ENCODE assay signal across 9 mouse cellular contexts in the genomic region with DNA sequence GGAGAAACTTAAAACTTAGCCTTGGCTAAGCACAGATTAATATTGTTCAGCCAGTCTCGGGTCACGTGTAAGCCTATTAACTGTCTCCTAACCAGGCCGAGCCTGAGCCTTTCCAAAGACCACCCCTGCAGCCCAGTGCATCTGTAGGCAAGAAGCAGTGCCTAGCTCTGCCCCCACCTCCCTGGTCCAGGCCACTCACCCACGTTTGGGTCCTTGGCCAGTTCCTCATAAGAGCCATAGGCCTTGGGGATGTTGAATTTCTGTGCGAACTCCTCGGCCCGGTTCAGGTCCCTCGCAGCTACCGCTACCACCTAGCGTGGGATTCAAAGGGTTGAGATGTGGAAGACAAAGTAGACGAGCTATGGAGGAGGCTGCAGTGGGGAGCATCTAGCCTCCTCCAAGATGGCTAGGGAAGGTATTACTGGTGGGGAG. TPM values are rescaled to one million over a fixed set of nuclear protein-coding genes. Genes with fewer than 3 reads are reported as not detected.
DNase-seq lines count a peak whose midpoint lies in the region; ATAC-seq lines count a peak whose summit lies in the region.
"Had no signal": no experiment of that assay in that cellular context is flagged by ENCODE, and none has a peak within 500 bp of the region (broad histone marks: within the 10 kb centered on the region; RNA-seq: fewer than 3 reads in every experiment).

No protein-coding gene starts in this region.

- H3K4me3 ChIP-seq in heart, embryonic 16.5 days (ENCODE audit: low read length): peak overlapping the region; percentile 57
- H3K4me3 ChIP-seq in embryonic facial prominence, embryonic 11.5 days (ENCODE audit: low read depth, low read length): peak overlapping the region; percentile 38; the same call in 1 of the 2 replicates
- H3K4me3 ChIP-seq in limb, embryonic 11.5 days (ENCODE audit: low read depth, low read length): peak overlapping the region; percentile 41
- peak overlapping the region; percentile 40 for H3K4me3 ChIP-seq in neural tube, embryonic 15.5 days (replicated peaks)

- 56% methylated on average over 11 of the region's 11 CpGs for WGBS in heart, embryonic 16.5 days
- 26% methylated on average over 11 of the region's 11 CpGs for WGBS in embryonic facial prominence, embryonic 11.5 days
- 32% methylated on average over 11 of the region's 11 CpGs for WGBS in limb, embryonic 11.5 days
- 27% methylated on average over 11 of the region's 11 CpGs for WGBS in neural tube, embryonic 15.5 days

- no peaks in the 10 kb centered on the region for H3K27me3 ChIP-seq in heart, embryonic 16.5 days (ENCODE audit: control insufficient read depth, insufficient read depth, low read length)
- no peaks in the 10 kb centered on the region for H3K27me3 ChIP-seq in embryonic facial prominence, embryonic 11.5 days (ENCODE audit: control insufficient read depth, insufficient read depth, low read length)
- no peaks in the 10 kb centered on the region for H3K27me3 ChIP-seq in limb, embryonic 11.5 days (ENCODE audit: control insufficient read depth, insufficient read depth, low read length)
- no peaks in the 10 kb centered on the region for H3K27me3 ChIP-seq in neural tube, embryonic 15.5 days (replicated peaks)
- H3K27me3 ChIP-seq: Patski had no signal

- no peaks in the 10 kb centered on the region for H3K9me3 ChIP-seq in heart, embryonic 16.5 days (replicated peaks; ENCODE audit: control insufficient read depth, low read length)
- no peaks in the 10 kb centered on the region for H3K9me3 ChIP-seq in embryonic facial prominence, embryonic 11.5 days (replicated peaks; ENCODE audit: control insufficient read depth, low read length)
- H3K9me3 ChIP-seq in limb, embryonic 11.5 days (ENCODE audit: control insufficient read depth, low read length): no peaks in the 10 kb centered on the region
- no peaks in the 10 kb centered on the region for H3K9me3 ChIP-seq in neural tube, embryonic 15.5 days (replicated peaks)

- intact Hi-C loops in heart, postnatal 14 days (cut with DNase I): no loop called here

- DNase-seq in heart, postnatal 14 days: no peak
- DNase-seq in embryonic facial prominence, embryonic 11.5 days (ENCODE audit: low spot score): peak; percentile 27
- peak; percentile 37 for DNase-seq in limb, embryonic 11.5 days (ENCODE audit: low spot score)
- no peak for DNase-seq in frontal cortex, postnatal 14 days (ENCODE audit: low spot score in 2 of 2)
- DNase-seq in layer of hippocampus, adult 9-10 months (ENCODE audit: low spot score): no peak
- no peak for DNase-seq in thymus, adult 18-20 months

- no peak overlapping the region for H3K27ac ChIP-seq in heart, embryonic 16.5 days (ENCODE audit: low read length)
- 0 out of 2 replicates have a peak overlapping the region, but pooled peaks have one; percentile 65 for H3K27ac ChIP-seq in embryonic facial prominence, embryonic 11.5 days (replicated peaks; ENCODE audit: low read depth, low read length)
- peak overlapping the region; percentile 73; the same call in 1 of the 2 replicates for H3K27ac ChIP-seq in limb, embryonic 11.5 days (replicated peaks; ENCODE audit: low read depth, low read length)
- peak overlapping the region; percentile 83 for H3K27ac ChIP-seq in neural tube, embryonic 15.5 days (replicated peaks)

- ATAC-seq in heart, embryonic 16.5 days (replicated peaks; ENCODE audit: extremely low read depth, insufficient read depth, low FRiP score): 0 out of 2 replicates have a peak, but pooled peaks have one; percentile 23
- ATAC-seq in embryonic facial prominence, embryonic 11.5 days (replicated peaks; ENCODE audit: insufficient number of reproducible peaks, low FRiP score, low TSS enrichment, low read depth): peak; percentile 26; the same call in 1 of the 2 replicates
- ATAC-seq in limb, embryonic 11.5 days (ENCODE audit: insufficient number of reproducible peaks, low FRiP score, low TSS enrichment, low read depth): peak; percentile 33; the same call in 1 of the 2 replicates
- ATAC-seq in neural tube, embryonic 15.5 days (ENCODE audit: low FRiP score): peak; percentile 68
- ATAC-seq: Patski had no signal

- H3K9ac ChIP-seq in heart, embryonic 16.5 days (ENCODE audit: low read length): peak overlapping the region; percentile 72; the same call in 1 of the 2 replicates
- peak overlapping the region; percentile 67 for H3K9ac ChIP-seq in embryonic facial prominence, embryonic 11.5 days (replicated peaks; ENCODE audit: low read length)
- no peak overlapping the region for H3K9ac ChIP-seq in limb, embryonic 11.5 days (ENCODE audit: low read length)
- peak overlapping the region; percentile 24; the same call in 1 of the 2 replicates for H3K9ac ChIP-seq in neural tube, embryonic 15.5 days (replicated peaks)

- H3K36me3 ChIP-seq in heart, embryonic 16.5 days (ENCODE audit: control insufficient read depth, insufficient read depth): no peaks in the 10 kb centered on the region; the same call in 1 of the 2 replicates
- no peaks in the 10 kb centered on the region for H3K36me3 ChIP-seq in embryonic facial prominence, embryonic 11.5 days (replicated peaks; ENCODE audit: control insufficient read depth, insufficient read depth, low read depth, low read length)
- no peaks in the 10 kb centered on the region; the same call in 1 of the 2 replicates for H3K36me3 ChIP-seq in limb, embryonic 11.5 days (ENCODE audit: control insufficient read depth, insufficient read depth, low read length)
- H3K36me3 ChIP-seq in neural tube, embryonic 15.5 days: peaks cover 6% of the 10 kb centered on the region

- H3K4me1 ChIP-seq in heart, embryonic 16.5 days (ENCODE audit: control insufficient read depth, insufficient read depth, low read length): peaks cover 9% of the 10 kb centered on the region; the same call in 1 of the 2 replicates
- H3K4me1 ChIP-seq in embryonic facial prominence, embryonic 11.5 days (ENCODE audit: control insufficient read depth, insufficient read depth, low read length): no peaks in the 10 kb centered on the region; the same call in 1 of the 2 replicates
- peaks cover 11% of the 10 kb centered on the region; the same call in 1 of the 2 replicates for H3K4me1 ChIP-seq in limb, embryonic 11.5 days (ENCODE audit: control insufficient read depth, insufficient read depth, low read length)
- peaks cover 37% of the 10 kb centered on the region for H3K4me1 ChIP-seq in neural tube, embryonic 15.5 days

- peak overlapping the region; percentile 77 for H3K4me2 ChIP-seq in heart, embryonic 16.5 days (ENCODE audit: low read depth, low read length)
- H3K4me2 ChIP-seq in embryonic facial prominence, embryonic 11.5 days (ENCODE audit: low read depth, low read length): peak overlapping the region; percentile 72
- H3K4me2 ChIP-seq in limb, embryonic 11.5 days (ENCODE audit: low read depth, severe bottlenecking): peak overlapping the region; percentile 57
- H3K4me2 ChIP-seq in neural tube, embryonic 15.5 days: peak overlapping the region; percentile 62

RNA-seq across cellular contexts. Expression of a gene that starts 0.7 kb away (rescaled TPM):
- 3.4 TPM in 2 replicates for polyA plus RNA-seq in heart, embryonic 16.5 days (2015; fragmentation: Nextera tagmentation; extraction: Ambion mirVana)
- total RNA-seq in heart, postnatal 14 days (2021): 1 to 10 TPM; 4.5 to 6.0 TPM
- 2.6 and 3.1 TPM in 2 replicates for polyA plus RNA-seq in embryonic facial prominence, embryonic 11.5 days (2014; fragmentation: Nextera tagmentation; extraction: Ambion mirVana)
- polyA plus RNA-seq in limb, embryonic 11.5 days (2014; fragmentation: Nextera tagmentation; extraction: Ambion mirVana): 3.3 and 4.3 TPM in 2 replicates
- 4.2 and 4.8 TPM in 2 replicates for polyA plus RNA-seq in neural tube, embryonic 15.5 days (2015; fragmentation: Nextera tagmentation; extraction: Ambion mirVana)

RNA-seq across cellular contexts. Expression of a gene that starts 1.3 kb away (rescaled TPM):
- not detected in 2 replicates for polyA plus RNA-seq in heart, embryonic 16.5 days (2015; fragmentation: Nextera tagmentation; extraction: Ambion mirVana)
- 1 to 10 TPM; 2.8 to 4.6 TPM for total RNA-seq in heart, postnatal 14 days (2021)
- not detected in 2 replicates for polyA plus RNA-seq in embryonic facial prominence, embryonic 11.5 days (2014; fragmentation: Nextera tagmentation; extraction: Ambion mirVana)
- not detected in 2 replicates for polyA plus RNA-seq in limb, embryonic 11.5 days (2014; fragmentation: Nextera tagmentation; extraction: Ambion mirVana)
- polyA plus RNA-seq in neural tube, embryonic 15.5 days (2015; fragmentation: Nextera tagmentation; extraction: Ambion mirVana): not detected in 2 replicates
- polyA plus RNA-seq: Patski had no signal

RNA-seq across cellular contexts. Expression of a gene that starts 6.2 kb away (rescaled TPM):
- polyA plus RNA-seq in heart, embryonic 16.5 days (2015; fragmentation: Nextera tagmentation; extraction: Ambion mirVana): 0.35 and 0.71 TPM in 2 replicates
- not detected for total RNA-seq in heart, postnatal 14 days (2021)
- polyA plus RNA-seq in embryonic facial prominence, embryonic 11.5 days (2014; fragmentation: Nextera tagmentation; extraction: Ambion mirVana): 0.43 and 0.95 TPM in 2 replicates
- polyA plus RNA-seq in limb, embryonic 11.5 days (2014; fragmentation: Nextera tagmentation; extraction: Ambion mirVana): 1.1 and 1.5 TPM in 2 replicates
- polyA plus RNA-seq in neural tube, embryonic 15.5 days (2015; fragmentation: Nextera tagmentation; extraction: Ambion mirVana): 0.15 and 0.59 TPM in 2 replicates

RNA-seq across cellular contexts. Expression of a gene that starts 21.2 kb away (rescaled TPM):
- polyA plus RNA-seq in heart, embryonic 16.5 days (2015; fragmentation: Nextera tagmentation; extraction: Ambion mirVana): 104 and 107 TPM in 2 replicates
- total RNA-seq in heart, postnatal 14 days (2021): 10 to 100 TPM; 25.6 to 31.1 TPM
- polyA plus RNA-seq in embryonic facial prominence, embryonic 11.5 days (2014; fragmentation: Nextera tagmentation; extraction: Ambion mirVana): 151 and 168 TPM in 2 replicates
- 186 and 191 TPM in 2 replicates for polyA plus RNA-seq in limb, embryonic 11.5 days (2014; fragmentation: Nextera tagmentation; extraction: Ambion mirVana)
- polyA plus RNA-seq in neural tube, embryonic 15.5 days (2015; fragmentation: Nextera tagmentation; extraction: Ambion mirVana): 224 and 236 TPM in 2 replicates

RNA-seq across cellular contexts. Expression of a gene that starts 22.3 kb away (rescaled TPM):
- polyA plus RNA-seq in heart, embryonic 16.5 days (2015; fragmentation: Nextera tagmentation; extraction: Ambion mirVana): 156 and 160 TPM in 2 replicates
- total RNA-seq in heart, postnatal 14 days (2021): 100 to 1,000 TPM; 116 to 137 TPM
- 96.7 and 107 TPM in 2 replicates for polyA plus RNA-seq in embryonic facial prominence, embryonic 11.5 days (2014; fragmentation: Nextera tagmentation; extraction: Ambion mirVana)
- polyA plus RNA-seq in limb, embryonic 11.5 days (2014; fragmentation: Nextera tagmentation; extraction: Ambion mirVana): 116 and 122 TPM in 2 replicates
- 140 and 158 TPM in 2 replicates for polyA plus RNA-seq in neural tube, embryonic 15.5 days (2015; fragmentation: Nextera tagmentation; extraction: Ambion mirVana)

Comparison
In these comparisons a context has a peak if more than half of its experiments do, and no peak if none do; other contexts are left out.
1. DNase-seq: peak in embryonic facial prominence, embryonic 11.5 days (single experiment) and limb, embryonic 11.5 days (single experiment); none in heart, postnatal 14 days (0 of 2), frontal cortex, postnatal 14 days (0 of 2), layer of hippocampus, adult 9-10 months (single experiment) and thymus, adult 18-20 months (0 of 2).
2. Peak in every context shown above with its lines, with median percentiles within 50 percentile points of each other: ATAC-seq, H3K4me2 ChIP-seq and H3K4me3 ChIP-seq.